Mouse (Mus musculus) ES-Bruce4 (cell line): ENCODE results near the gene Vax1. TPM values are rescaled to one million over a fixed set of nuclear protein-coding genes. Genes with fewer than 3 reads are reported as not detected.

ENCODE experiments used
- H3K27ac ChIP-seq: 2 replicates; pipeline ENCODE4 v1.5.1; 2012; ENCODE audit warnings: low read length, inconsistent platforms; ENCODE audit not compliant: insufficient read depth
- H3K27me3 ChIP-seq: 2 replicates; pipeline ENCODE4 v1.6.1; 2012; ENCODE audit warnings: mild to moderate bottlenecking, low read length, inconsistent platforms; ENCODE audit not compliant: control insufficient read depth, poor library complexity, insufficient read depth, severe bottlenecking
- H3K36me3 ChIP-seq: 2 replicates; pipeline ENCODE4 v1.6.1; 2012; ENCODE audit warnings: inconsistent platforms, mild to moderate bottlenecking, low read length, moderate library complexity; ENCODE audit not compliant: control insufficient read depth, poor library complexity, insufficient read depth, severe bottlenecking
- H3K4me1 ChIP-seq: one replicate; pipeline ENCODE4 v1.8.1; 2011; ENCODE audit warnings: low read length; ENCODE audit not compliant: control insufficient read depth, insufficient read depth
- H3K4me3 ChIP-seq: 2 replicates; pipeline ENCODE4 v1.5.1; 2011; ENCODE audit warnings: low read depth, mild to moderate bottlenecking, low read length
- H3K9ac ChIP-seq: 2 replicates; pipeline ENCODE4 v1.6.1; 2012; ENCODE audit warnings: low read depth, mild to moderate bottlenecking, inconsistent platforms; ENCODE audit not compliant: poor library complexity, severe bottlenecking
- H3K9me3 ChIP-seq: replicated peaks from 2 replicates; pipeline ENCODE4 v1.6.1; 2012; ENCODE audit warnings: mild to moderate bottlenecking, low read length, inconsistent platforms; ENCODE audit not compliant: control insufficient read depth, poor library complexity, insufficient read depth, severe bottlenecking
- CTCF ChIP-seq: IDR thresholded peaks from one replicate; pipeline ENCODE4 v1.8.1; 2011; ENCODE audit warnings: low read depth, low read length
- EP300 ChIP-seq: IDR thresholded peaks from 2 replicates; pipeline ENCODE4 v1.6.1; 2011; ENCODE audit warnings: low read depth, low read length; ENCODE audit not compliant: insufficient read depth
- POLR2A ChIP-seq: IDR thresholded peaks from one replicate; pipeline ENCODE4 v1.8.1; 2011; ENCODE audit warnings: low read length; ENCODE audit not compliant: insufficient read depth
- polyA plus RNA-seq: library from polyadenylated mRNA; stranded (reverse); fragments of >200 nt; gene quantifications from 2 replicates; pipeline ENCODE4 v1.2.4, GENCODE M21; 2011; ENCODE audit warnings: low read depth; ENCODE audit not compliant: missing spikeins, insufficient read depth, insufficient read length

Vax1 gene
- not detected in 2 replicates for polyA plus RNA-seq

- peak within 1 kb of the TSS; percentile 53 for H3K9ac ChIP-seq
- TF ChIP-seq CTCF (no peak), EP300 (no peak), POLR2A (no peak)
- no peaks in the 10 kb centered on the region for H3K4me1 ChIP-seq
- peak within 1 kb of the TSS; percentile 44 for H3K4me3 ChIP-seq
- peaks cover 69% of the 10 kb centered on the region for H3K27me3 ChIP-seq
- no peak within 1 kb of the TSS for H3K27ac ChIP-seq
- H3K36me3 ChIP-seq, result no peaks in the 10 kb centered on the region
- H3K9me3 ChIP-seq, result no peaks in the 10 kb centered on the region
These were observed at the start of gene Vax1 for GRCm38 (mm10) chr19:59169936-59170765. TSS of gene Vax1 (minus strand) at chr19:59170056.

- no peaks in the 10 kb centered on the region for H3K36me3 ChIP-seq
- H3K9me3 ChIP-seq, result no peaks in the 10 kb centered on the region
- H3K4me3 ChIP-seq, result 0 out of 2 replicates have a peak within 1 kb of the TSS, but pooled peaks have one; percentile 7
- no peak within 1 kb of the TSS for H3K27ac ChIP-seq
- H3K27me3 ChIP-seq, result no peaks in the 10 kb centered on the region
- no peak within 1 kb of the TSS for H3K9ac ChIP-seq
- no peaks in the 10 kb centered on the region for H3K4me1 ChIP-seq
- TF ChIP-seq CTCF (no peak), EP300 (no peak), POLR2A (no peak)
These were observed 49.1 kb upstream of the Vax1 start, which contains the start of gene Kcnk18 for GRCm38 (mm10) chr19:59218991-59219390. TSS of gene Kcnk18 (plus strand) at chr19:59219214.

GRCm38 (mm10) chr19:59216891-59217290 is 47.0 kb upstream of the Vax1 start:
- no peak overlapping the region for H3K27ac ChIP-seq
- no peak overlapping the region for H3K4me3 ChIP-seq
- H3K4me1 ChIP-seq, result no peaks in the 10 kb centered on the region
- no peaks in the 10 kb centered on the region for H3K27me3 ChIP-seq
- no peaks in the 10 kb centered on the region for H3K9me3 ChIP-seq
- no peak for TF ChIP-seq POLR2A
- TF ChIP-seq CTCF, result no peak
- TF ChIP-seq EP300, result no peak
- H3K9ac ChIP-seq, result no peak overlapping the region
- no peaks in the 10 kb centered on the region for H3K36me3 ChIP-seq

GRCm38 (mm10) chr19:59208986-59209385 is 39.1 kb upstream of the Vax1 start:
- Histone ChIP-seq H3K9me3 (no peaks in the 10 kb centered on the region), H3K36me3 (no peaks in the 10 kb centered on the region), H3K27ac (no peak overlapping the region), H3K9ac (no peak overlapping the region), H3K27me3 (no peaks in the 10 kb centered on the region), H3K4me3 (no peak overlapping the region), H3K4me1 (no peaks in the 10 kb centered on the region)
- no peak for TF ChIP-seq POLR2A
- no peak for TF ChIP-seq CTCF
- TF ChIP-seq EP300, result no peak

GRCm38 (mm10) chr19:59208475-59208874 is 38.6 kb upstream of the Vax1 start:
- H3K9me3 ChIP-seq, result no peaks in the 10 kb centered on the region
- peaks cover 1% of the 10 kb centered on the region; the same call in 1 of the 2 replicates for H3K27me3 ChIP-seq
- no peak overlapping the region for H3K4me3 ChIP-seq
- TF ChIP-seq CTCF (peak; percentile 64), EP300 (no peak), POLR2A (no peak)
- no peak overlapping the region for H3K9ac ChIP-seq
- H3K36me3 ChIP-seq, result no peaks in the 10 kb centered on the region
- H3K27ac ChIP-seq, result no peak overlapping the region
- H3K4me1 ChIP-seq, result no peaks in the 10 kb centered on the region

GRCm38 (mm10) chr19:59198161-59198560 is 28.3 kb upstream of the Vax1 start:
- Histone ChIP-seq H3K9me3 (no peaks in the 10 kb centered on the region; the same call in 1 of the 2 replicates), H3K27ac (no peak overlapping the region), H3K36me3 (no peaks in the 10 kb centered on the region), H3K4me3 (no peak overlapping the region), H3K27me3 (no peaks in the 10 kb centered on the region; the same call in 1 of the 2 replicates), H3K9ac (no peak overlapping the region), H3K4me1 (no peaks in the 10 kb centered on the region)
- TF ChIP-seq POLR2A (no peak), EP300 (no peak), CTCF (peak; percentile 90)
